Mouse (Mus musculus) C2C12 (cell line): ENCODE data around the gene Plxnb1. TPM values are rescaled to one million over a fixed set of nuclear protein-coding genes. Genes with fewer than 3 reads are reported as not detected.

Source experiments
- H3K27me3 ChIP-seq: one replicate; pipeline ENCODE4 v1.6.1; 2011; ENCODE audit not compliant: control insufficient read depth, insufficient read depth, insufficient read length
- H3K36me3 ChIP-seq: one replicate; pipeline ENCODE4 v1.6.1; 2011; ENCODE audit not compliant: control insufficient read depth, insufficient read depth
- H3K4me3 ChIP-seq: one replicate; pipeline ENCODE4 v1.5.1; 2011; ENCODE audit warnings: mild to moderate bottlenecking, control low read depth; ENCODE audit not compliant: poor library complexity, insufficient read depth, severe bottlenecking
- H3K79me2 ChIP-seq: one replicate; pipeline ENCODE4 v1.6.1; 2011; ENCODE audit not compliant: control insufficient read depth, insufficient read depth
- H3K79me3 ChIP-seq: one replicate; pipeline ENCODE4 v1.6.1; 2011; ENCODE audit warnings: low read depth, control low read depth
- H3ac ChIP-seq: one replicate; pipeline ENCODE3; 2011; ENCODE audit warnings: low read depth; ENCODE audit not compliant: control insufficient read depth, insufficient read length
- CEBPB ChIP-seq: IDR thresholded peaks from one replicate; pipeline ENCODE4 v1.6.1; 2011; ENCODE audit warnings: low read depth, mild to moderate bottlenecking, control low read depth, moderate library complexity
- CTCF ChIP-seq: IDR thresholded peaks from one replicate; pipeline ENCODE4 v1.5.1; 2011; ENCODE audit not compliant: control insufficient read depth, insufficient read depth, insufficient read length
- FOSL1 ChIP-seq: IDR thresholded peaks from one replicate; pipeline ENCODE4 v1.8.0; 2011; ENCODE audit warnings: mild to moderate bottlenecking, low read length; ENCODE audit not compliant: poor library complexity, insufficient read depth, severe bottlenecking
- MAX ChIP-seq: IDR thresholded peaks from one replicate; pipeline ENCODE4 v1.6.1; 2011; ENCODE audit warnings: mild to moderate bottlenecking, control low read depth
- MYOD1 ChIP-seq: IDR thresholded peaks from one replicate; pipeline ENCODE4 v1.6.1; 2011; ENCODE audit warnings: low read depth; ENCODE audit not compliant: control insufficient read depth, insufficient read length
- MYOG ChIP-seq: IDR thresholded peaks from one replicate; pipeline ENCODE4 v1.6.1; 2011; ENCODE audit not compliant: control insufficient read depth, insufficient read length; ENCODE audit errors: extremely low read depth
- USF1 ChIP-seq: IDR thresholded peaks from one replicate; pipeline ENCODE4 v1.6.1; 2011; ENCODE audit warnings: low read depth, mild to moderate bottlenecking, control low read depth, moderate library complexity
- polyA plus RNA-seq: library from polyadenylated mRNA; unstranded; fragments of >200 nt; fragmentation: generic; extraction: Trizol; gene quantifications from one replicate; pipeline ENCODE4 v1.2.1, GENCODE M21; 2012; ENCODE audit warnings: missing spikeins

Plxnb1 gene
- polyA plus RNA-seq, 1 experiment = 9.1 TPM

DNA sequence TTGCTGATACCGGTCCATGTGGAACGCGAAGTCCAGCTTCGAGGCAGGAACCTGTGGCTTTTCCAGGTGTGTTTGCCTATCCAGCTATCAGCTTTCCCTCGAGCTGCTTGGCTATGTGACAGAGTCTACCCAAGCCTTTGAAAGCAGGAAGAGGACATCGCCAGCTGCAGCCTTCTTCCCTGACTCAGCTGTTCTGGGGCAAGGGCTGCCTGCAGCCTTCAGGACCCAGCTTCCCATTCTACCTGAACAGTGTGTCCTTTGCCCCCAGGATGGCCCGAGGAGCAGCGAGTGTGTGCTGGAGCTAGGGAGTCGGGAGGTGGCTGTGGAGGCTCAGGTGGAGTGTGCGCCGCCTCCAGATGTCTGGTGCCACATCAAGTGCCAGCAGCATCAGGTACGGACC lies 10.5 kb downstream of the Plxnb1 start:
- Histone ChIP-seq H3K4me3 (no peak overlapping the region), H3K36me3 (no peaks in the 10 kb centered on the region), H3ac (no peak overlapping the region), H3K27me3 (no peaks in the 10 kb centered on the region), H3K79me2 (no peaks in the 10 kb centered on the region), H3K79me3 (no peaks in the 10 kb centered on the region)
- TF ChIP-seq USF1 = no peak
- TF ChIP-seq CTCF = no peak
- no peak for TF ChIP-seq MAX
- TF ChIP-seq FOSL1 = no peak
- no peak for TF ChIP-seq MYOD1
- no peak for TF ChIP-seq CEBPB
- TF ChIP-seq MYOG = no peak

- TF ChIP-seq MYOD1 (no peak), CTCF (no peak), FOSL1 (no peak), MAX (no peak), MYOG (no peak), CEBPB (no peak), USF1 (no peak)
- H3ac ChIP-seq = no peak overlapping the region
- H3K27me3 ChIP-seq = no peaks in the 10 kb centered on the region
- no peaks in the 10 kb centered on the region for H3K79me2 ChIP-seq
- H3K4me3 ChIP-seq = no peak overlapping the region
- H3K36me3 ChIP-seq = no peaks in the 10 kb centered on the region
- H3K79me3 ChIP-seq = no peaks in the 10 kb centered on the region
These were observed 12.2 kb downstream of the Plxnb1 start for GRCm38 (mm10) chr9:109107341-109107740.

GRCm38 (mm10) chr9:109110240-109110639 lies 15.1 kb downstream of the Plxnb1 start:
- Histone ChIP-seq H3K79me2 (no peaks in the 10 kb centered on the region), H3ac (no peak overlapping the region), H3K4me3 (no peak overlapping the region), H3K27me3 (no peaks in the 10 kb centered on the region), H3K36me3 (peaks cover 7% of the 10 kb centered on the region), H3K79me3 (no peaks in the 10 kb centered on the region)
- TF ChIP-seq FOSL1 (no peak), MYOG (no peak), USF1 (no peak), CTCF (no peak), CEBPB (no peak), MAX (no peak), MYOD1 (no peak)

DNA sequence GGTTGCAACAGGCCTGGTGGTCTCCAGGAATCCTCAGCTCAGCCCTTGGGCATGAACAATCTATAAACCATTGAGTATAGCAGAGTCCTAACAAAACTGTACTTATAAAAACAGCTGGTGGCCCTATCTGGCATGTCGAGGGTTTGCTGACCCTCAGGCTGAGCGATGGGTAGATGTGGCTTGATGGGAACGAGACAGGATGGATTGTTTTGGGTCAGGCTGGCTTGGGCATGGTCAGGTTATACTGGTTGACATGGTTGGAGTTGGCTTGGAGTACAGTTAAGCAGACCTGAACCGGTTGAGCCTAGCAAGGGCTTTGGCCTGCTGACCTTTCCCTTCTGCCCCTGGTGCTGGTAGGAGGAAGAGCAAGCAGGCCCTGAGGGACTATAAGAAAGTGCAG lies 15.9 kb downstream of the Plxnb1 start:
- Histone ChIP-seq H3K27me3 (no peaks in the 10 kb centered on the region), H3K36me3 (peaks cover 7% of the 10 kb centered on the region), H3ac (no peak overlapping the region), H3K4me3 (no peak overlapping the region), H3K79me3 (no peaks in the 10 kb centered on the region), H3K79me2 (no peaks in the 10 kb centered on the region)
- TF ChIP-seq FOSL1 (no peak), MYOG (no peak), MAX (no peak), MYOD1 (no peak), CTCF (no peak)

GRCm38 (mm10) chr9:109111591-109111990 lies 16.4 kb downstream of the Plxnb1 start:
- Histone ChIP-seq H3ac (no peak overlapping the region), H3K27me3 (no peaks in the 10 kb centered on the region), H3K4me3 (no peak overlapping the region), H3K79me3 (no peaks in the 10 kb centered on the region), H3K36me3 (peaks cover 7% of the 10 kb centered on the region), H3K79me2 (no peaks in the 10 kb centered on the region)
- TF ChIP-seq CTCF (no peak), FOSL1 (no peak), MAX (no peak), USF1 (no peak), MYOG (no peak), MYOD1 (no peak), CEBPB (no peak)

DNA sequence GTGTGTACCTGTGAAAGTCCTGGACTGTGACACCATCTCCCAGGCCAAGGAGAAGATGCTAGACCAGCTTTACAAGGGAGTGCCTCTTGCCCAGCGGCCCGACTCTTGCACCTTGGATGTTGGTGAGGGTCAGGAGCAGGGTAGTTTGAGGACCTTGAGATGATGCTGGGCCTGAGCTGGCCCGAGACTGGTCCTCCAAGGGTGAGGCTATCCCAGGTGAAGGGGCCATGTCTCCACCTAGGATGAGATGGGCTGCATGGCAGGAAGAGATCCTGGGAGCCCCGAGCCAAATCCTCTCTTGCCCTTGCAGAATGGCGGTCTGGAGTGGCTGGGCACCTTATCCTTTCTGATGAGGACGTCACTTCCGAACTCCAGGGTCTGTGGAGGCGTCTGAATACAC lies 18.1 kb downstream of the Plxnb1 start:
- H3K79me3 ChIP-seq = no peaks in the 10 kb centered on the region
- H3K79me2 ChIP-seq = no peaks in the 10 kb centered on the region
- no peak overlapping the region for H3ac ChIP-seq
- TF ChIP-seq MYOD1 (no peak), FOSL1 (no peak), MAX (no peak), USF1 (no peak), CEBPB (no peak), CTCF (no peak), MYOG (no peak)
- H3K36me3 ChIP-seq = peaks cover 7% of the 10 kb centered on the region
- H3K27me3 ChIP-seq = no peaks in the 10 kb centered on the region
- no peak overlapping the region for H3K4me3 ChIP-seq
